Mouse (Mus musculus): ENCODE data around the gene Cryz. TPM values are rescaled to one million over a fixed set of nuclear protein-coding genes. Genes with fewer than 3 reads are reported as not detected.

Gene Cryz
- total RNA-seq, 4 experiments from 2014 or later, result 23.6 to 32.6 (median 25.8) TPM

GRCm38 (mm10) chr3:154668485-154668884, 72.0 kb downstream of the Cryz start:
- no peak for DNase-seq (ENCODE audit: low spot score in 2 of 2)

- DNase-seq (ENCODE audit: low spot score in 2 of 2), result no peak
Measured at GRCm38 (mm10) chr3:154670584-154670983, 74.1 kb downstream of the Cryz start.

- DNase-seq (ENCODE audit: low spot score in 2 of 2), result no peak
Measured at GRCm38 (mm10) chr3:154671013-154671412, 74.5 kb downstream of the Cryz start.

Other genes with a start within 250 kb of the Cryz start
- 10 to 100 TPM in 3 of 4 experiments, 1 to 10 TPM in 1; 9.0 to 12.2 (median 11.2) TPM for gene Tyw3, start 393 bp downstream of the Cryz start, total RNA-seq (2022)
- gene Erich3, start 67.1 kb downstream of the Cryz start, total RNA-seq (2022), result 1 to 10 TPM; 6.9 to 8.9 (median 7.9) TPM